ENCODE assay signal across 8 mouse cellular contexts in the genomic region with DNA sequence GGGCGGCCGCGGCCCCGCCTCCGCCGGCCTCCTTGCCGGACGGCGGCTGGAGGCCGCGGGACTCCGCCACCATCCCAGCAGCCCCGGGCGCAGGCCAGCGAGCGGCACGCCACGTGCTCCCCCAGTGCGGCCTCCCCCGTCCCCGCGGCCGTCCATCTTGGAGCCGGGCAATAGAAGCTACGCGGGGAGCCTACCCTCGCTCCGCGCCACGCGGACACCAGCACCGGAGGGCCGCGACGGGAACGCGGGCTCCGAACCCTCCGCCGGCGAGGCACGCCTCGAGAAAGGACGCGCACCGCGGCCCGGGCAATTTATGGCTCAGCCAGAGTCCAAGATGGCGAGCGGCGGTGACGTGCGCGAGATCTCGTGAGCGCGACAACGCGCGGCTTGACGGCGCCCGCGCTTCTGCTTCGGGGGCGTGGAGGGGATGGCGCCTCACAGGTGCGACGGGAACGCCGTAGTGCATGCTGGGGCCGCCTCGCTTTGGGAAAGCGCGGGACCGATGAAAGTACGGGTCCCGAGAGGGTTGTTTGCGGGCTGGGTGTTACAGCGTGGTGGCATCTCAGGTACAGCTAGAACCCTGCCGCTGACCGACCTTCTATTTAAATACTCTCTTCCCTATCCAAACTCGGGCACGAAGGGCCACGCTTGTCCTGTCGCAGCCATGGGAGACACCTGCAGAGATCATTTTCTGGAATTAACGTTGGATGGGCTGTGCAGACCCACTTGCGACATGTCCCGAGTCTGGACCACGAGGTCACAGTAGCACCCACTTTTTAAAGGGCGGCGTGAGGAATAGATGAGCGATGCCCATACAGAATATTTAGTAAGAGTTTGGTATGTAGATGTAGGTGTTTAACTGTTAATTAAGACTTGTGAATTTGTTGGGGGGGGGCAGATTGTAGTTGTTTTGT. TPM values are rescaled to one million over a fixed set of nuclear protein-coding genes. Genes with fewer than 3 reads are reported as not detected.
DNase-seq lines count a peak whose midpoint lies in the region; ATAC-seq lines count a peak whose summit lies in the region.

A gene (plus strand): TSS at position 157 of the 914 bp plus-strand sequence.
A gene (minus strand): TSS at position 400 of the 914 bp plus-strand sequence.

- no peaks in the 10 kb centered on the region for H3K27me3 ChIP-seq in hindbrain, embryonic 11.5 days (ENCODE audit: control insufficient read depth, insufficient read depth, low read length)

- no peaks in the 10 kb centered on the region for H3K4me1 ChIP-seq in hindbrain, embryonic 11.5 days (replicated peaks; ENCODE audit: control insufficient read depth, insufficient read depth, low read length)

- peak within 1 kb of the TSS; percentile 98 for H3K9ac ChIP-seq in hindbrain, embryonic 11.5 days (ENCODE audit: low read depth, low read length)

- peak within 1 kb of the TSS; percentile 50 for H3K4me2 ChIP-seq in hindbrain, embryonic 11.5 days (replicated peaks; ENCODE audit: low read depth, low read length)

- H3K36me3 ChIP-seq in hindbrain, embryonic 11.5 days (ENCODE audit: control insufficient read depth, insufficient read depth, low read length): no peaks in the 10 kb centered on the region

- peak; percentile 96 for DNase-seq in MN1 (ENCODE audit: low spot score)
- peak; percentile 91 for DNase-seq in cerebellum, adult 9-10 months
- DNase-seq in frontal cortex, adult 2 months (ENCODE audit: extremely low spot score in 1 of 2, low spot score in 1 of 2): peak; percentile 91 to 95
- peak; percentile 95 for DNase-seq in hindbrain, embryonic 11.5 days (ENCODE audit: low spot score)
- DNase-seq in layer of hippocampus, postnatal 14 days (ENCODE audit: low spot score in 2 of 2): peak; percentile 95 to 97
- peak; percentile 91 for DNase-seq in lung, postnatal 14 days
- DNase-seq in retina, adult 2 months (ENCODE audit: low read depth, low spot score): peak; percentile 81
- DNase-seq in thymus, postnatal 36 days: peak; percentile 92 to 94

- H3K9me3 ChIP-seq in hindbrain, embryonic 11.5 days (ENCODE audit: control insufficient read depth, low read length): no peaks in the 10 kb centered on the region

- H3K27ac ChIP-seq in hindbrain, embryonic 11.5 days (ENCODE audit: low read depth, low read length): peak within 1 kb of the TSS; percentile 84

- WGBS in hindbrain, embryonic 11.5 days: under 1% methylated on average over 90 of the region's 93 CpGs

- peak within 1 kb of the TSS; percentile 94 for H3K4me3 ChIP-seq in hindbrain, embryonic 11.5 days (ENCODE audit: low read depth, low read length)

- ATAC-seq in hindbrain, embryonic 11.5 days (ENCODE audit: low FRiP score): peak; percentile 97

RNA-seq across cellular contexts. Expression of the first gene that starts in this region (rescaled TPM):
- polyA plus RNA-seq in frontal cortex, adult 2 months (2012; rRNA removed): 5.9 and 6.0 TPM in 2 replicates
- polyA plus RNA-seq in hindbrain, embryonic 11.5 days (2014; fragmentation: Nextera tagmentation; extraction: Ambion mirVana): 15.8 and 17.2 TPM in 2 replicates
- 1 to 10 TPM; 3.4 to 4.4 TPM for total RNA-seq in layer of hippocampus, postnatal 14 days (2021)

RNA-seq across cellular contexts. Expression of the second gene that starts in this region (rescaled TPM):
- polyA plus RNA-seq in frontal cortex, adult 2 months (2012; rRNA removed): 74.7 and 83.1 TPM in 2 replicates
- polyA plus RNA-seq in hindbrain, embryonic 11.5 days (2014; fragmentation: Nextera tagmentation; extraction: Ambion mirVana): 104 and 108 TPM in 2 replicates
- total RNA-seq in layer of hippocampus, postnatal 14 days (2021): 10 to 100 TPM; 65.8 to 66.5 TPM

Comparison
In these comparisons a context has a peak if more than half of its experiments do, and no peak if none do; other contexts are left out.
1. Peak in every context shown above with its lines: DNase-seq, ATAC-seq, H3K4me3 ChIP-seq and H3K27ac ChIP-seq.